Mouse (Mus musculus) T-helper 17 cell (primary cell): Measurements from ENCODE around the gene Gpam.

Experiments
- in situ Hi-C, 2 experiments: fragments of 300-600 bp; cut with MboI, MseI; formaldehyde crosslinking; loops; 1 replicate in 1 of 2; 2 replicates in 1 of 2; pipeline ENCODE4 v1.15.1; 2025; ENCODE audit warnings: high pct_unique_total_duplicates in 2 of 2

The Gpam gene

GRCm38 (mm10) chr19:55069054-55069453, 58.0 kb downstream of the Gpam start:
- in situ Hi-C loops, result loop anchor here (5.0 to 25.0 kb wide), 3 partner anchors 1022 to 1407 kb away; no protein-coding TSS in a partner anchor

GRCm38 (mm10) chr19:55063272-55063671, 63.8 kb downstream of the Gpam start:
- in situ Hi-C loops, result loop anchor here (5.0 to 25.0 kb wide), 3 partner anchors 139 to 1401 kb away; no protein-coding TSS in a partner anchor

- in situ Hi-C loops, result loop anchor here (5.0 to 25.0 kb wide), 3 partner anchors 140 to 1400 kb away; no protein-coding TSS in a partner anchor
Measured at GRCm38 (mm10) chr19:55062501-55062900, 64.5 kb downstream of the Gpam start.

GRCm38 (mm10) chr19:55061951-55062350, 65.1 kb downstream of the Gpam start:
- in situ Hi-C loops, result loop anchor here (5.0 to 25.0 kb wide), 3 partner anchors 140 to 1400 kb away; no protein-coding TSS in a partner anchor

- in situ Hi-C loops, result loop anchor here (5.0 to 25.0 kb wide), 3 partner anchors 141 to 1399 kb away; no protein-coding TSS in a partner anchor
Measured at GRCm38 (mm10) chr19:55061447-55061901, 65.6 kb downstream of the Gpam start.

GRCm38 (mm10) chr19:55060964-55061363, 66.1 kb downstream of the Gpam start:
- in situ Hi-C loops, result loop anchor here (5.0 to 25.0 kb wide), 3 partner anchors 141 to 1399 kb away; no protein-coding TSS in a partner anchor

- in situ Hi-C loops, result loop anchor here (5.0 to 25.0 kb wide), 3 partner anchors 1020 to 1395 kb away; no protein-coding TSS in a partner anchor
Measured at GRCm38 (mm10) chr19:55057483-55057882, 69.6 kb downstream of the Gpam start.

- in situ Hi-C loops, result loop anchor here (5.0 to 25.0 kb wide), 3 partner anchors 1018 to 1393 kb away; no protein-coding TSS in a partner anchor
Measured at GRCm38 (mm10) chr19:55055634-55056269, 71.3 kb downstream of the Gpam start.

GRCm38 (mm10) chr19:55053163-55053562, 73.9 kb downstream of the Gpam start:
- in situ Hi-C loops, result loop anchor here (25.0 kb wide), 2 partner anchors 1291 to 1391 kb away; no protein-coding TSS in a partner anchor

GRCm38 (mm10) chr19:55037406-55037805, 89.6 kb downstream of the Gpam start:
- in situ Hi-C loops, result loop anchor here in 1 of 2 experiments (25.0 kb wide), 1 partner anchor 1600 kb away; no protein-coding TSS in a partner anchor

- in situ Hi-C loops, result no loop called here
Measured at GRCm38 (mm10) chr19:55018872-55019271, 108.2 kb downstream of the Gpam start.
